Mouse (Mus musculus) ovary, adult 18-20 months (tissue): Measurements from ENCODE around the gene St7l.

Experiments used
- DNase-seq: peaks from one replicate; pipeline ENCODE4 v3.0.0; 2022; ENCODE audit warnings: low spot score, mixed read lengths

The St7l gene

DNA sequence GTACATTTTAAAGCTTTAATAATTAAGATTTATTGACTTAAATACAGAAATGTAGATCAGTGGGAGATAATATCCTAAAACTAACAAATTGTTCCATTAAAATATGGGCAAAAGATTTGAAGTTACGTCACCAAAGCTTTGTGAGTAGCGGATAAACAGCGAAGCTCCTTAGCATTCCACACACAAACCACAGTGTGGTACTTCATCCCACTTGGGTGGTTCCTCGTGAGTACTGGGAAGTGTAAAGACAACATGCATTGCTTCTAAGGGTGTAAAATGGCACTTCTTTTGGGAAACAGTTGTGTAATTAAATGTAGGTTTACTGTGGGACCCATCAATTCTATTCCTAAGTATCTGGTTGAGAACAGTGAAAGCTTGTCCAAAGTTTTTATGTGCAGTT is 37.3 kb downstream of the St7l start:
- no peak for DNase-seq

DNA sequence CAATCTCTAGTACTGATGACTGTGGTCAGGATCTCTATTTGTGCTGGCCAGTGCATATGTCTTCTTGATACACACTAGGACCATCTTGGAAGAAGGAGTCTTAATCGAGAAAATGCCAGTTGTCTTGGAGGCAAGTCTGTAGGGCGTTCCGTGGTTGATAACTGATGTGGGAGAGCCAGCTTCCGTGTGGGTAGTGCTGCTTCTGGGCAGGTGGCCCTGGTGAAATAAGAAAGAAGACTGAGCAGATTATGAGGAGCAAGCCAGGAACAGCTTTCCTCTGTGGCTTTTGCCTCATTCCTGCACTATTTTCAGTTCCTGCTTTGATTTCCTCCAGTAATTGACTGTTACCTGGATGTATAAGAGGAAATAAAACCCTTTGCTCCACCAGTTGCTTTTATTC is 41.6 kb downstream of the St7l start:
- DNase-seq, result no peak

GRCm38 (mm10) chr3:104906007-104906406 is 42.2 kb downstream of the St7l start:
- DNase-seq, result no peak

DNA sequence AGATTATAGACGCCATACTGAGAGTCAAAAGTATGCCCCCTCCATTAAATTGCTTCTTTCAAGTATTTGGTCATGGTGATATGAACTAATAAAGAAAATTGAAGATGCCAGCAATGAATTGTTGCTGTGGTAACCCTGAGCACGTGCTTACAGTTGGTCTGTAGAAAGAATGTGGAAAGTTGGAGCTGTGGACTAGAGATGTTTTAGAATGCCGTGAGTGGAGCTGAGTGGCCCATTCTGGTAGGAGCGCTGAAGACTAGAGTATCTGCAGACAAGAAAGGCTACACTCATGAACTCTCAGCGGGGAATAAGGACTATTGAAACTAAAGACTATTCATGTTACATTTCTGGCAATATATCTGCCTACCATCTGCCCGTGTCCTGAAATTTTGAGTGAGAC is 45.4 kb downstream of the St7l start:
- DNase-seq, result no peak

DNA sequence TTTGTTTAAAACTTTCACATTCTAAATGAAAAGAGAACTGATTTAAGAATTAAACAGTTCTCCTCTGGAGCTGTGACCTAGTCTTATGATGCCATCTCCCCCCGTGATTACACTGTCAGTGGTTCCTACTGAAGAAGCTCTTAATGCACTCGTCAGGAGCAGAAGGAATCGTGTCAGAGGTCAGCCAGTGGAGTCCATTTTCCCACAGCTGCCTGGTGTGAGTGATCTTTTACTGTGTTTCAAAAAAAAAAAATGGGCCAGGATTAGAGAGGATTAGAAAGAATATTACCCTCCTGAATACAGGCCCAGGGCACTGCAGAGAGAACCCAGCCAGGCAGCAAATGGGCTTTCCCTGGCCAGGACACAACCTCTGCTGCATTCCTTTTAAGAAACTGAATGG is 51.2 kb downstream of the St7l start:
- no peak for DNase-seq

- DNase-seq, result no peak
Observed at GRCm38 (mm10) chr3:104929385-104929784, 65.6 kb downstream of the St7l start.

DNA sequence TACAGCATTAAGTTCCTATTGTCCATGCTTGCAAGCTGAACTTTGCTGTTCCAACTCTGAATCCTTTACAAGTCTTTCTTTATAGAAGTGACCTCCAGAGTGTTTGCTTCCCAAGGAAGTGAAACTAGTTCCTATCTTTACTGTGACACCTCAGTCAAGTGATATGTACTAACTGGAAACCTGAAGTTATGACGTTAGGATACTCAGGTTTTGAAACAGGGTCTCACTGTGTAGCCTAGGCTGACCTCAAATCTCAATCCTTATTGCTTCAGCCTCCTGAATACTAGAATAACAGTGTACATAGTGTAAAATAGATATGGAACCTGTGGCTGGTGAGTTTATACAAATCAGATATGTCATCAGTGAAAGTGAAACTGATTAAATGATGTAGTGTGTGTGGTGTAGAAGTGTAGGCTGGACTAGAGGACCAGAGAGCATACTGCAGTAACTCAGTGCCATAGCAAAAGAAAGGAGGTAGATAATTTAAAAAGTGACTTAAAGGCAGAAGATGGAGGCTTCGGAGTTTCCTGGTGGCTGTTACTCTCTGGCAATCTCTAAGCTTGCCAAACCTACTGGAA is 74.0 kb downstream of the St7l start:
- no peak for DNase-seq

- no peak for DNase-seq
Observed at GRCm38 (mm10) chr3:104938327-104938726, 74.5 kb downstream of the St7l start.

DNA sequence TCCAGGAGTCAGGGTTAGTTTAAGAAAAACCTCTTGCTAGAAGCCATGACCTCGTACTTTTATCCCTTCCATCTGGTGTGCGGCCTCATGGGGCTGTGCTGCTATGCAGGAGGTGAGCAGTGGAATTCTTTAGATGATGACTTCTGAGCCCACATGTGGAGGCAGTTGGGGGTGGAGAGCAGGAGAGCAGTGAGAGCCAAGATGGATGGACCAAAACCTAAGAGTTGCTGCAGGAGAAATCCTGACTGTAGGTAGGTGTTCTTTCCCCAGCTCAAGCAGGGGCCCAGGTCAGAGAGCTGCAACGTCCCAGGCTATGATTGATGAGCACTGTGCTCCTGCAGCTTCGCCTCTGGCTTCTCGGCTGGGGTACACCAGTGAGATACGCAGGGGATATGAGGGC is 76.9 kb downstream of the St7l start:
- DNase-seq, result no peak

DNA sequence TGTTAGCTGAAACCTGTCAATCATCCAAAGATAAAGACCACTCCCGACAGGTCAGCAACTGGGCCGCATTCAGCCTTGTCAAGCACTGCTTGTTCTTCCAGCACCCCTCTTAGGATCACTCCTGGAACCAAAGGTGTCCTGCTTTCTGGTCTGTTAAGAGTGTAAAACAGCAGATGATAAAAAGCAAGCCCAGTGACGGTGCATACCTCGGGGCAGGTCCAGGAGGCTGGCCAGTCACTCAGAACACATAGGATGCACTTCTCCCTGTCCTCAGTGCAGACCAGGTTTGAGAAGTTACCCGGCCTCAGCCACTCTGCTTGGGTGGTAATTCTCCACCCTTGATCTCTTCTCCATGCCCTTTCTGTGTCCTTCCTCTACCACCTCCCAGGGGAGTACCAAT is 78.9 kb downstream of the St7l start:
- no peak for DNase-seq

- DNase-seq, result no peak
Observed at GRCm38 (mm10) chr3:104943333-104943732, 79.5 kb downstream of the St7l start.

DNA sequence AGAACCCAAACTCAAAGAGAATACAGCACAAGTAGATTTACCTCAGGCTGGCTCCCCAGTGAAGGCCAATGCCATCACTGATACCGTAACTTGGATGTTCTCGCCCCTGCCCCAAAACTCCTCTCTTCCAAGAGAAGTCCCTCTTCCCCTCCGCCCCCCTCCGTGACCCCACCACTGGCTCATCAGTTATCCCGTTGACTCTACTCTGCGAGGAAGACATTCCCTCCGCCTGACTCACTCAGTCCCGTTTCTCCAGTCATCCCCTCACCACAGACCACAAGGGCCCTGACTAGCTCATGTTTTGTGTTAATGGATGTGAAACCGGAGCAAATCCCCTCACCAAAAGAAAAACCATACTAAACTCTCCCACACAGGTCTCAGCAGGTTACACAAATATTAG is 81.1 kb downstream of the St7l start:
- DNase-seq, result no peak

- DNase-seq, result no peak
Observed at GRCm38 (mm10) chr3:104950926-104951325, 87.1 kb downstream of the St7l start.

GRCm38 (mm10) chr3:104952891-104953670 is 89.3 kb downstream of the St7l start:
- no peak for DNase-seq

DNA sequence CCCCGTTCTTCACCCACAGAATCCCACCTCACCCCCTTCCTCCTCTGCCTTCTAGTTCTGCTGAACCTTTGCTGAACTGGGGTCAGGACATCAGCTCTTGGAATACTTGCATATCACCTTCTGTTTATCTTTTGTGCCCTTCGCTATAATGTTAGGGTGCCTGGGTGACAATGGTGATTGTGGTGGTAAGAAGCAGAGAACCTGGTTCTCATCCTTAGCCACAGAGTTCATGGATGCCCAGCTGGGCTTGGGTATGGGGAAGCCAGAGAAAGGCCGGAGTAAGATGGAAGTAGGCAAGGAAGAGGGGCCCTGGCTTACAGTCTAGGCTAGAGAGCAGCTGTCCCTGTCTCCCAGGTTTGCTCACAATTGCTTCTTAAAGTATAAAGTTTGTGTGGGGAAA is 90.3 kb downstream of the St7l start:
- DNase-seq, result no peak

DNA sequence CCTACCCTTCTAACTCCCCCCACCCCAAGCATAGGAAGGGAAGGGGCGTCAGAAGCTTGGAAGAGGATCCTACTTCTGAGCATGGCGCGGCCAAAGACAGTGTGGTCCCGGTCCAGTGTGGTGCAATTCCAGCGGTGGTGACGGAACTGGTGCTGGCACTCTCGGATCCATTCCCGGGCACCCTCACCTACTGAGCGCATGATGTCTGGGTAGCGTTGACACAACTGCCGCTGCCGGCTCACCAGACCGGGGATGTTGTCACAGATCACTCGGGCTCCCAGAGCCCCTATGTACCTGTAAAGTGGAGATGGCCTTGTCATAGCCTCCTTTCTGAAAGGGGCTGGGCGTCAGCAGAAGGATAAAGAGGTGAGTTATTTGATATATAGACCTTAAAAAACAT is 90.7 kb downstream of the St7l start:
- no peak for DNase-seq

GRCm38 (mm10) chr3:104956131-104956581 is 92.4 kb downstream of the St7l start:
- DNase-seq, result no peak

- DNase-seq, result no peak
Observed at GRCm38 (mm10) chr3:104960026-104961000, 96.5 kb downstream of the St7l start.

GRCm38 (mm10) chr3:104961066-104962059 is 97.6 kb downstream of the St7l start, which contains the start of gene Wnt2b:
Gene Wnt2b, minus strand, starts transcription at chr3:104961921.
- DNase-seq, result no peak

GRCm38 (mm10) chr3:104962141-104962611 is 98.4 kb downstream of the St7l start:
- no peak for DNase-seq

- DNase-seq, result no peak
Observed at GRCm38 (mm10) chr3:104962866-104963265, 99.1 kb downstream of the St7l start.
